Mouse (Mus musculus) myocyte (in vitro differentiated cells): ENCODE results near the gene Tex2. TPM values are rescaled to one million over a fixed set of nuclear protein-coding genes. Genes with fewer than 3 reads are reported as not detected.

Experiments used
- H3K27me3 ChIP-seq: one replicate; pipeline ENCODE4 v1.6.1; 2011; ENCODE audit not compliant: control insufficient read depth, insufficient read depth, insufficient read length
- H3K36me3 ChIP-seq: one replicate; pipeline ENCODE4 v1.6.1; 2011; ENCODE audit not compliant: control insufficient read depth, insufficient read depth
- H3K4me2 ChIP-seq: one replicate; pipeline ENCODE4 v1.6.1; 2011; ENCODE audit warnings: low read depth, control low read depth
- H3K4me3 ChIP-seq: one replicate; pipeline ENCODE4 v1.5.1; 2011; ENCODE audit warnings: mild to moderate bottlenecking, control low read depth, moderate library complexity
- H3K79me2 ChIP-seq: one replicate; pipeline ENCODE4 v1.6.1; 2011; ENCODE audit not compliant: control insufficient read depth, insufficient read depth
- H3ac ChIP-seq: one replicate; pipeline ENCODE4 v1.6.1; 2011; ENCODE audit not compliant: control insufficient read depth, insufficient read length
- CEBPB ChIP-seq: IDR thresholded peaks from 2 replicates; pipeline ENCODE4 v1.6.1; 2011; ENCODE audit warnings: mild to moderate bottlenecking, moderate library complexity; ENCODE audit not compliant: poor library complexity, insufficient read depth, severe bottlenecking
- E2F4 ChIP-seq: IDR thresholded peaks from one replicate; pipeline ENCODE4 v1.6.1; 2011; ENCODE audit warnings: mild to moderate bottlenecking, control low read depth, moderate library complexity; ENCODE audit not compliant: insufficient read depth
- MAX ChIP-seq: IDR thresholded peaks from one replicate; pipeline ENCODE4 v1.6.1; 2011; ENCODE audit warnings: low read depth, mild to moderate bottlenecking, control low read depth
- MYOD1 ChIP-seq, 3 experiments: IDR thresholded peaks; one replicate each; pipeline ENCODE4 v1.6.1; 2011; ENCODE audit warnings: control low read depth in 2 of 3, low read depth in 2 of 3, mild to moderate bottlenecking in 2 of 3, moderate library complexity in 1 of 3; ENCODE audit not compliant: insufficient read length in 2 of 3, control insufficient read depth in 1 of 3
- MYOG ChIP-seq, 3 experiments: IDR thresholded peaks; one replicate each; pipeline ENCODE4 v1.6.1; 2011; ENCODE audit warnings: control low read depth in 2 of 3, low read depth in 2 of 3, mild to moderate bottlenecking in 2 of 3; ENCODE audit not compliant: insufficient read length in 2 of 3, control insufficient read depth in 1 of 3, insufficient read depth in 1 of 3
- POLR2A ChIP-seq: IDR thresholded peaks from one replicate; pipeline ENCODE4 v1.6.1; 2011; ENCODE audit warnings: low read depth, mild to moderate bottlenecking, control low read depth, moderate library complexity; ENCODE audit not compliant: insufficient read length
- POLR2AphosphoS2 ChIP-seq: IDR thresholded peaks from one replicate; pipeline ENCODE4 v1.6.1; 2011; ENCODE audit warnings: low read depth, control low read depth; ENCODE audit not compliant: insufficient read length
- REST ChIP-seq: IDR thresholded peaks from one replicate; pipeline ENCODE4 v1.6.1; 2011; ENCODE audit warnings: mild to moderate bottlenecking, control low read depth, moderate library complexity; ENCODE audit not compliant: insufficient read depth, insufficient read length
- SRF ChIP-seq: IDR thresholded peaks from one replicate; pipeline ENCODE4 v1.6.1; 2011; ENCODE audit warnings: low read depth; ENCODE audit not compliant: control insufficient read depth, insufficient read length
- TCF3 ChIP-seq: IDR thresholded peaks from one replicate; pipeline ENCODE4 v1.6.1; 2011; ENCODE audit warnings: low read depth, control low read depth; ENCODE audit not compliant: insufficient read length
- polyA plus RNA-seq: library from polyadenylated mRNA; unstranded; fragments of >200 nt; fragmentation: generic; extraction: Trizol; gene quantifications from one replicate; pipeline ENCODE4 v1.2.1, GENCODE M21; 2012; ENCODE audit warnings: missing spikeins

The Tex2 gene
- polyA plus RNA-seq, 1 experiment: 7.0 TPM

DNA sequence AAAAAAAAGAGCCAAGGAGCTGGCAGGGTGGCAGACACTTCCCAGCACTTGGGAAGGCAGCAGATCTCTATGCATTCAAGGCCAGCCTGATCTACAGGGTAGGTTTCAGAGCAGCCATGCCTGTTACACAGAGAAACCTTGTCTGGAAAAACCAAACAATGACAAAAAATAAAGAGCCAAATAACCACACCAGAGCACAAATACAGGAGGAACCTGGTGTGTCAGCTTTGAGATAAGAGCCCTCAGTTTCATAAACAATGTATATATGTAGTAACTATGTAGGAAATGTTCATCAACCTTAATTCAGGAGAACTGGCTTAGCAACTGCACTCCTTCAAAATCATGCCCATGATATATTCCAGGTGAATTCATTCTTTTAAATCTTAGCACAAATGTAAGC, 109.1 kb downstream of the Tex2 start:
- Histone ChIP-seq H3K27me3 (no peaks in the 10 kb centered on the region), H3K4me2 (no peak overlapping the region), H3K36me3 (peaks cover 3% of the 10 kb centered on the region), H3K79me2 (no peaks in the 10 kb centered on the region), H3K4me3 (no peak overlapping the region), H3ac (no peak overlapping the region)
- no peak for TF ChIP-seq MYOG (IDR thresholded peaks at IDR 0.05; ENCODE audit: control insufficient read depth in 1 of 3, insufficient read depth in 1 of 3, insufficient read length in 2 of 3, low read depth in 2 of 3)
- TF ChIP-seq MYOD1 (IDR thresholded peaks at IDR 0.05; ENCODE audit: control insufficient read depth in 1 of 3, insufficient read length in 2 of 3, low read depth in 2 of 3): no peak
- TF ChIP-seq TCF3: no peak

DNA sequence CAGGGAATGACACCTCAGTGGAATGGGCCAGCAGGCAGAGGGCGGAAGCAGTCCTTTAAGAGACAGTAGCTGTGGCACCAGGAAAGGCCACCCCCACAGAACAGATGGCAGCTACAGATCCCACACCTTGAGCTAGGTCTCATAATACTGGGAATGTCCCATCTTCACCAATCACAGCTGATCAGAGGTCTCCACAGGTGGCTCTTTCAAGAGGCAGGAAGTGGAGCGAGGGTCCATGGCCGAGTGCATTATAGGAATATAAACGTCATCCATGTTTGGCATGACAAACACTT, 109.9 kb downstream of the Tex2 start:
- no peak overlapping the region for H3K4me3 ChIP-seq
- no peaks in the 10 kb centered on the region for H3K36me3 ChIP-seq
- TF ChIP-seq POLR2AphosphoS2: peak; percentile 70
- no peak for TF ChIP-seq E2F4
- no peak for TF ChIP-seq MAX
- no peak for TF ChIP-seq TCF3
- H3K27me3 ChIP-seq: no peaks in the 10 kb centered on the region
- H3K79me2 ChIP-seq: no peaks in the 10 kb centered on the region
- H3K4me2 ChIP-seq: no peak overlapping the region
- no peak overlapping the region for H3ac ChIP-seq

DNA sequence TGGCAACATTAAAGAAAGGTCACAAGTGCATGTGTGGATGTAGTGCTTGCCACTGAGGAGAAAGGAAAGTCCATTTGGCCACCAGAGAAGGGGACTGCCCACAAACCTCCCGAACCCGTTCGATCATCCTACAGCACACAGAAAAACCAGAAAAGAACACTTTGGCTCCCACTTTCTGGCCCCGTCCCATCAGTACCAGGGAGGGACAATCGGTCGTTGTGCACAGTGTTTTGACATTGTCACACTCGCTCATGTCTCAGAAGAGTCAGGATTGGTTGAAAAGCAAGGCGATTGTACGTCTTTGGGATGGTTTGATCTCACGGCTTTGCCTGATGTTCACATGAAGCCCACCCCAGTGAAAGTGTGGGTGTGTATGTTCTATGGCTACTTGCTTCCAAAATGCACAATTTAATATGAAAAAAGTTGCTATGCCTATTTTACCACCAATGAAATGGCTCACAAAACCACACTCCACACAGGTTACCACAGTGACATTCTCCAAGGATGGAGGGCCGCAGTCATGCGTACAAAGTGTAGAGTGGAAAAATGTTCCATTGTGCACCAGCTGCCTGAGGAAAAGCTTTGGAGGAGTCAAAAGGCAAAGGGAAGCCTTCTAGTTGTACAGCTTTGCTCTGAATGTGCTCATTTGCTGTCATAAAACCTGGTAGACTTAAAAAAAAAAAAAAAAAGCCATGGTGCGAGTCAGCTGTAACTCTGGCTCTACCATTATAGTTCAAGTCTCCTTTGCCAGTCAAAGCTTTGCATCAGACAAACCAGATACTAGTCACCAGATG, 110.4 kb downstream of the Tex2 start:
- H3K36me3 ChIP-seq: no peaks in the 10 kb centered on the region
- TF ChIP-seq SRF (no peak), POLR2A (peak; percentile 39), CEBPB (no peak), POLR2AphosphoS2 (peak; percentile 90)
- no peak overlapping the region for H3K4me3 ChIP-seq
- no peaks in the 10 kb centered on the region for H3K79me2 ChIP-seq
- H3ac ChIP-seq: no peak overlapping the region
- H3K4me2 ChIP-seq: no peak overlapping the region
- no peaks in the 10 kb centered on the region for H3K27me3 ChIP-seq

DNA sequence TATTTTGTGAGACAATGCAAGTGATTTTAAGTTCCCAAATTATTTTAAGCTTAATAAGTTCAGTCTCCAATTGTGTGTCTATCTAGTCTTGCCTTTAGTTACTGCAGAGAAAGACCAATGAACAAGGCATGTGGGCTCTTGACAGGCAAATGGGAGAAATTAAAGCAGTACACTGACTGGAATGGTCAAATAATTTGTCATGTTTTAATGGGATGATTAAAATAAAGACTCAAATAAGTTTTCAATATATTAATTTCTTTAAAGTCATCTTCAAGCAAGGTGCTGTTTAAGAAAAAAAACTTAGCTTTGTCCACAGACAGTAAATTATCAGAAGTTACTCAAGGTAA, 111.1 kb downstream of the Tex2 start:
- TF ChIP-seq TCF3: no peak
- TF ChIP-seq E2F4: no peak
- TF ChIP-seq POLR2A: no peak
- TF ChIP-seq REST: no peak
- no peak for TF ChIP-seq MYOG (IDR thresholded peaks at IDR 0.05; ENCODE audit: control insufficient read depth in 1 of 3, insufficient read depth in 1 of 3, insufficient read length in 2 of 3, low read depth in 2 of 3)
- peak overlapping the region; percentile 69 for H3K4me2 ChIP-seq
- no peaks in the 10 kb centered on the region for H3K79me2 ChIP-seq
- peak overlapping the region; percentile 88 for H3K4me3 ChIP-seq
- no peaks in the 10 kb centered on the region for H3K27me3 ChIP-seq
- H3ac ChIP-seq: no peak overlapping the region
- H3K36me3 ChIP-seq: no peaks in the 10 kb centered on the region

DNA sequence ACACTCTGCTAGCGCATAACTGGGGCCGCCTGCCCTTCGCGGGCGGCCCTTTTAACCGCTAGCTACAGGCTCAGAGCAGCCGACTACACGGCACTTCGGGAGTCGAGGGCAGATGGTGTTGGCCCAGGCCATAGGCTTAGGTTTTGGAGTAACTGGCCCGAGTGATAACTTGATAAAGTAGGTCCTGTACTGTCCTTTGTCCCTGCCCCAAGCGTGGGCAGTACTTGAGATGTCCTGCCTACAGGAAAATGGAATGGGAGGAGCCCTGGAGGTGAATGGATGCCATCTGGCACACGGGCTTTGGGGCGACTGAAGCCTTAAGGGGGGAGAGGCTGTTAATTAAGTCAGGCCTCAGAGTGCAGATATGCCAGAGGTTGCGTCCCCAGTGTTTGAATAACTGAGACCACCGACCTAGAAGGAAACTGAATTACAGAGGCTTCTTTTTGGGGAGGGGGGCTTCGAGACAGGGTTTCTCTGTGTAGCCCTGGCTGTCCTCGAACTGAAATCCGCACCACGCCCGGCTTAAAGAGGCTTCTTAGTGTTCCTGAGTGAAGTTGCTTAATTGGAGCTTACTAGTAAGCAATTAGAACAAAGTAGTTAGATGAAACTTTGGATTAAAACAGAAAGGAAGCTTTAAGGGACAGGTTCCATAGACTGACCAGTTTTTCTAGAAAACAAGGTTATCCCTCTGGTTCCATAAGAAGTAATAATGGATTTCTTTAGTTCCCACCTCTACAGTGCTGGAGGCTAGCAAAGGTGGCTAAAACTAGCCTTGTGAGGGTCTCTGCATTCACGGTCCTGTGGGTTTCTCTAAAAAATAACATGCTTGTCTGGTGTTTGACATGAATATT, 111.7 kb downstream of the Tex2 start:
- Histone ChIP-seq H3K4me2 (peak overlapping the region; percentile 69), H3K4me3 (peak overlapping the region; percentile 88), H3K79me2 (no peaks in the 10 kb centered on the region), H3K36me3 (no peaks in the 10 kb centered on the region), H3ac (peak overlapping the region; percentile 54), H3K27me3 (no peaks in the 10 kb centered on the region)
- no peak for TF ChIP-seq CEBPB
- TF ChIP-seq E2F4: no peak
- no peak for TF ChIP-seq SRF
- TF ChIP-seq POLR2AphosphoS2: peak; percentile 93
- peak; percentile 49 for TF ChIP-seq POLR2A
